In genomic region chr19:10871328-10871961, GRCm38 (mm10) we compare ENCODE assay signal across 24 mouse cellular contexts. TPM values are rescaled to one million over a fixed set of nuclear protein-coding genes. Genes with fewer than 3 reads are reported as not detected.
A peak's percentile ranks its signal among the peaks of the same experiment; 100 is the strongest.
DNase-seq lines count a peak whose midpoint lies in the region; ATAC-seq lines count a peak whose summit lies in the region.
"Had no signal": no experiment of that assay in that cellular context is flagged by ENCODE, and none has a peak within 500 bp of the region (broad histone marks: within the 10 kb centered on the region; RNA-seq: fewer than 3 reads in every experiment).

No protein-coding gene starts in this region.

- DNase-seq in cerebellum, postnatal 25 days: peak; percentile 69 to 70
- no peak for DNase-seq in kidney, postnatal 10 days
- peak; percentile 33 for DNase-seq in brain, adult 2 months (ENCODE audit: low read depth, low spot score)
- DNase-seq: gastrocnemius, postnatal 25 days; heart, adult 2 months; heart, postnatal 36 days; layer of hippocampus, postnatal 36 days; right cerebral cortex, postnatal 14 days; thymus, postnatal 25 days had no signal

- H3K9me3 ChIP-seq in kidney, embryonic 16.5 days (ENCODE audit: low read length): no peaks in the 10 kb centered on the region
- no peaks in the 10 kb centered on the region for H3K9me3 ChIP-seq in embryonic facial prominence, embryonic 15.5 days (replicated peaks)
- H3K9me3 ChIP-seq: liver, embryonic 15.5 days; megakaryocyte, embryonic 14.5 days; midbrain, embryonic 15.5 days; neural tube, embryonic 15.5 days had no signal

- H3K4me2 ChIP-seq in kidney, embryonic 16.5 days (replicated peaks; ENCODE audit: low read depth, low read length): no peak overlapping the region
- no peak overlapping the region for H3K4me2 ChIP-seq in embryonic facial prominence, embryonic 15.5 days (replicated peaks)
- H3K4me2 ChIP-seq: liver, embryonic 15.5 days; midbrain, embryonic 15.5 days; neural tube, embryonic 15.5 days had no signal

- no peak overlapping the region for H3K4me3 ChIP-seq in kidney, embryonic 16.5 days (ENCODE audit: low read length)
- no peak overlapping the region for H3K4me3 ChIP-seq in embryonic facial prominence, embryonic 15.5 days (replicated peaks)
- H3K4me3 ChIP-seq: erythroblast, embryonic 14.5 days; heart, adult 2 months; layer of hippocampus, adult 2 months; liver, embryonic 15.5 days; megakaryocyte, embryonic 14.5 days; midbrain, embryonic 15.5 days; neural tube, embryonic 15.5 days had no signal

- H3K4me1 ChIP-seq in kidney, embryonic 16.5 days (ENCODE audit: insufficient read depth, low read length): peaks cover 32% of the 10 kb centered on the region
- H3K4me1 ChIP-seq in embryonic facial prominence, embryonic 15.5 days: peaks cover 38% of the 10 kb centered on the region
- H3K4me1 ChIP-seq: liver, embryonic 15.5 days had no signal

- peaks cover 18% of the 10 kb centered on the region for H3K36me3 ChIP-seq in kidney, embryonic 16.5 days (ENCODE audit: insufficient read depth, low read length)
- H3K36me3 ChIP-seq in embryonic facial prominence, embryonic 15.5 days: peaks cover 43% of the 10 kb centered on the region

- no peak overlapping the region for H3K9ac ChIP-seq in kidney, embryonic 16.5 days (replicated peaks; ENCODE audit: low read length)
- H3K9ac ChIP-seq in embryonic facial prominence, embryonic 15.5 days: no peak overlapping the region
- H3K9ac ChIP-seq: liver, embryonic 15.5 days; midbrain, embryonic 15.5 days had no signal

- WGBS in kidney, embryonic 16.5 days: 78% methylated on average over 14 of the region's 14 CpGs
- 68% methylated on average over 14 of the region's 14 CpGs for WGBS in embryonic facial prominence, embryonic 15.5 days

- no peak for ATAC-seq in cerebellum, adult (ENCODE audit: insufficient number of reproducible peaks, low FRiP score, low TSS enrichment)
- ATAC-seq in kidney, embryonic 16.5 days (ENCODE audit: low FRiP score, low TSS enrichment): peak; percentile 37
- ATAC-seq in embryonic facial prominence, embryonic 15.5 days (ENCODE audit: insufficient number of reproducible peaks, low FRiP score, low TSS enrichment, low read depth): no peak
- no peak for ATAC-seq in erythroblast, adult 5-6 weeks (replicated peaks; ENCODE audit: low FRiP score, poor library complexity, severe bottlenecking)
- ATAC-seq: forebrain, embryonic 16.5 days; hindbrain, embryonic 16.5 days; intestine, embryonic 16.5 days; midbrain, embryonic 15.5 days had no signal

- no peaks in the 10 kb centered on the region for H3K27me3 ChIP-seq in kidney, embryonic 16.5 days (ENCODE audit: insufficient read depth, low read length)
- H3K27me3 ChIP-seq in embryonic facial prominence, embryonic 15.5 days: no peaks in the 10 kb centered on the region
- H3K27me3 ChIP-seq: midbrain, embryonic 15.5 days; neural tube, embryonic 15.5 days had no signal

- peak overlapping the region; percentile 50 for H3K27ac ChIP-seq in kidney, embryonic 16.5 days (ENCODE audit: low read length)
- peak overlapping the region; percentile 55 for H3K27ac ChIP-seq in embryonic facial prominence, embryonic 15.5 days (replicated peaks)
- H3K27ac ChIP-seq: heart, adult 2 months; layer of hippocampus, adult 2 months; liver, embryonic 15.5 days; neural tube, embryonic 15.5 days had no signal

RNA-seq across cellular contexts. Expression of gene Tmem132a, which starts 1.7 kb away (rescaled TPM):
- 88.6 and 94.4 TPM in 2 replicates for polyA plus RNA-seq in kidney, embryonic 16.5 days (2015; fragmentation: Nextera tagmentation; extraction: Ambion mirVana)
- 82.1 and 82.5 TPM in 2 replicates for polyA plus RNA-seq in embryonic facial prominence, embryonic 15.5 days (2015; fragmentation: Nextera tagmentation; extraction: Ambion mirVana)
- not detected in 2 replicates for total RNA-seq in erythroblast, adult 5-6 weeks (2015; ENCODE audit: low replicate concordance)
- not detected in 2 replicates for total RNA-seq in erythroblast, adult 5-6 weeks (2017; ENCODE audit: low replicate concordance)

RNA-seq across cellular contexts. Expression of gene Tmem109, which starts 10.4 kb away (rescaled TPM):
- polyA plus RNA-seq in kidney, embryonic 16.5 days (2015; fragmentation: Nextera tagmentation; extraction: Ambion mirVana): 115 and 118 TPM in 2 replicates
- 133 and 139 TPM in 2 replicates for polyA plus RNA-seq in embryonic facial prominence, embryonic 15.5 days (2015; fragmentation: Nextera tagmentation; extraction: Ambion mirVana)
- 6.3 and 10.4 TPM in 2 replicates for total RNA-seq in erythroblast, adult 5-6 weeks (2015; ENCODE audit: low replicate concordance)
- total RNA-seq in erythroblast, adult 5-6 weeks (2017; ENCODE audit: low replicate concordance): 2.4 and 6.6 TPM in 2 replicates

RNA-seq across cellular contexts. Expression of gene Prpf19, which starts 23.6 kb away (rescaled TPM):
- 47.6 and 51.3 TPM in 2 replicates for polyA plus RNA-seq in kidney, embryonic 16.5 days (2015; fragmentation: Nextera tagmentation; extraction: Ambion mirVana)
- polyA plus RNA-seq in embryonic facial prominence, embryonic 15.5 days (2015; fragmentation: Nextera tagmentation; extraction: Ambion mirVana): 45.2 and 49.4 TPM in 2 replicates
- total RNA-seq in erythroblast, adult 5-6 weeks (2015; ENCODE audit: low replicate concordance): 10.0 and 14.4 TPM in 2 replicates
- total RNA-seq in erythroblast, adult 5-6 weeks (2017; ENCODE audit: low replicate concordance): 26.3 and 59.3 TPM in 2 replicates

RNA-seq across cellular contexts. Expression of gene Slc15a3, which starts 31.9 kb away (rescaled TPM):
- polyA plus RNA-seq in kidney, embryonic 16.5 days (2015; fragmentation: Nextera tagmentation; extraction: Ambion mirVana): 0.54 and 0.85 TPM in 2 replicates
- polyA plus RNA-seq in embryonic facial prominence, embryonic 15.5 days (2015; fragmentation: Nextera tagmentation; extraction: Ambion mirVana): 2.0 and 2.3 TPM in 2 replicates
- 2.1 and 3.8 TPM in 2 replicates for total RNA-seq in erythroblast, adult 5-6 weeks (2015; ENCODE audit: low replicate concordance)
- total RNA-seq in erythroblast, adult 5-6 weeks (2017; ENCODE audit: low replicate concordance): 1.3 and 3.2 TPM in 2 replicates

RNA-seq across cellular contexts. Expression of gene Cd6, which starts 41.6 kb away (rescaled TPM):
- 0.13 TPM in 1 of 2 replicates, not detected in the other for polyA plus RNA-seq in kidney, embryonic 16.5 days (2015; fragmentation: Nextera tagmentation; extraction: Ambion mirVana)
- polyA plus RNA-seq in embryonic facial prominence, embryonic 15.5 days (2015; fragmentation: Nextera tagmentation; extraction: Ambion mirVana): 0.05 TPM in 1 of 2 replicates, not detected in the other
- not detected in 2 replicates for total RNA-seq in erythroblast, adult 5-6 weeks (2015; ENCODE audit: low replicate concordance)
- not detected in 2 replicates for total RNA-seq in erythroblast, adult 5-6 weeks (2017; ENCODE audit: low replicate concordance)
- polyA plus RNA-seq: erythroblast, embryonic 14.5 days; forebrain, embryonic 16.5 days; heart, embryonic 14.5 days; hindbrain, embryonic 16.5 days; liver, embryonic 15.5 days; neural tube, embryonic 15.5 days; testis, adult 2 months had no signal
